Mouse (Mus musculus) inflammation-experienced regulatory T-cells, adult 6 months (primary cell): ENCODE measurements at regions not wholly inside any gene's neighbourhood (a gene's known extent, or its start where the extent isn't known, plus 50 kb on each side); places are given as distances from the start of the nearest gene placed in this dataset.

Experiments
- ATAC-seq: one replicate; pipeline ENCODE4 v1.8.0; 2017

GRCm38 (mm10) chr13:119268301-119268675, 160.1 kb upstream of the Paip1 start:
- ATAC-seq = no peak

GRCm38 (mm10) chr13:119275500-119275899, 152.9 kb upstream of the Paip1 start:
- no peak for ATAC-seq

GRCm38 (mm10) chr13:119277308-119277948, 151.0 kb upstream of the Paip1 start:
- ATAC-seq = no peak

GRCm38 (mm10) chr13:119279449-119279848, 149.0 kb upstream of the Paip1 start:
- no peak for ATAC-seq

- no peak for ATAC-seq
Observed at GRCm38 (mm10) chr13:119280622-119281021, 147.8 kb upstream of the Paip1 start.

GRCm38 (mm10) chr13:119283448-119283847, 145.0 kb upstream of the Paip1 start:
- ATAC-seq = peak; percentile 48

GRCm38 (mm10) chr13:119309238-119309637, 119.2 kb upstream of the Paip1 start:
- ATAC-seq = no peak

GRCm38 (mm10) chr13:119310013-119310412, 118.4 kb upstream of the Paip1 start:
- no peak for ATAC-seq

- ATAC-seq = no peak
Observed at GRCm38 (mm10) chr13:119314356-119314755, 114.0 kb upstream of the Paip1 start.

GRCm38 (mm10) chr13:119318358-119318757, 110.0 kb upstream of the Paip1 start:
- ATAC-seq = no peak

- no peak for ATAC-seq
Observed at GRCm38 (mm10) chr13:119325510-119325909, 102.9 kb upstream of the Paip1 start.

- no peak for ATAC-seq
Observed at GRCm38 (mm10) chr13:119326877-119327625, 101.3 kb upstream of the Paip1 start.

- ATAC-seq = no peak
Observed at GRCm38 (mm10) chr13:119328731-119329130, 99.7 kb upstream of the Paip1 start.

GRCm38 (mm10) chr13:119331815-119332214, 96.6 kb upstream of the Paip1 start:
- ATAC-seq = no peak

GRCm38 (mm10) chr13:119333915-119334314, 94.5 kb upstream of the Paip1 start:
- ATAC-seq = no peak

GRCm38 (mm10) chr13:119337861-119338260, 90.5 kb upstream of the Paip1 start:
- ATAC-seq = no peak

- ATAC-seq = no peak
Observed at GRCm38 (mm10) chr13:119339016-119339415, 89.4 kb upstream of the Paip1 start.

GRCm38 (mm10) chr13:119339762-119340161, 88.6 kb upstream of the Paip1 start:
- no peak for ATAC-seq

GRCm38 (mm10) chr13:119341833-119342232, 86.6 kb upstream of the Paip1 start:
- ATAC-seq = no peak

- ATAC-seq = no peak
Observed at GRCm38 (mm10) chr13:119342761-119343160, 85.6 kb upstream of the Paip1 start.

GRCm38 (mm10) chr13:119347988-119348387, 80.4 kb upstream of the Paip1 start:
- ATAC-seq = no peak

- no peak for ATAC-seq
Observed at GRCm38 (mm10) chr13:119351346-119351745, 77.1 kb upstream of the Paip1 start.

GRCm38 (mm10) chr13:119358696-119359095, 69.7 kb upstream of the Paip1 start:
- no peak for ATAC-seq

- peak; percentile 35 for ATAC-seq
Observed at GRCm38 (mm10) chr13:119363379-119363778, 65.0 kb upstream of the Paip1 start.
